Mouse (Mus musculus) liver, embryonic 16.5 days (tissue): Measurements from ENCODE around the gene Tbc1d5. TPM values are rescaled to one million over a fixed set of nuclear protein-coding genes. Genes with fewer than 3 reads are reported as not detected.

Experiments
- ATAC-seq: fragments of 200-750 bp; cut with Nextera tagmentation; 2 replicates; pipeline ENCODE4 v1.8.0; 2017; ENCODE audit warnings: low read depth, mild to moderate bottlenecking, moderate number of reproducible peaks, moderate library complexity
- H3K27ac ChIP-seq: fragments of 300-500 bp; sonication (generic); 2 replicates; pipeline ENCODE4 v1.5.1; 2014; ENCODE audit warnings: mild to moderate bottlenecking, low read length
- H3K27me3 ChIP-seq: fragments of 300-500 bp; sonication (generic); 2 replicates; pipeline ENCODE4 v1.6.1; 2014; ENCODE audit warnings: low read depth, low read length, mixed read lengths; ENCODE audit not compliant: control insufficient read depth, insufficient read depth
- H3K36me3 ChIP-seq: fragments of 300-500 bp; sonication (generic); 2 replicates; pipeline ENCODE4 v1.6.1; 2014; ENCODE audit warnings: mild to moderate bottlenecking; ENCODE audit not compliant: control insufficient read depth, insufficient read depth
- H3K4me1 ChIP-seq: fragments of 300-500 bp; sonication (generic); 2 replicates; pipeline ENCODE4 v1.6.1; 2014; ENCODE audit warnings: low read depth, low read length, mixed read lengths; ENCODE audit not compliant: control insufficient read depth
- H3K4me2 ChIP-seq: fragments of 300-500 bp; sonication (generic); 2 replicates; pipeline ENCODE4 v1.6.1; 2014; ENCODE audit warnings: low read depth, low read length, mixed read lengths
- H3K4me3 ChIP-seq: fragments of 300-500 bp; sonication (generic); 2 replicates; pipeline ENCODE4 v1.5.1; 2014; ENCODE audit warnings: low read depth, mild to moderate bottlenecking, low read length
- H3K9ac ChIP-seq: fragments of 300-500 bp; sonication (generic); 2 replicates; pipeline ENCODE4 v1.6.1; 2014; ENCODE audit warnings: low read depth, low read length
- H3K9me3 ChIP-seq: fragments of 300-500 bp; sonication (generic); replicated peaks from 2 replicates; pipeline ENCODE4 v1.6.1; 2016; ENCODE audit warnings: low read length; ENCODE audit not compliant: control insufficient read depth
- WGBS: fragments of 180-500 bp; shearing (Covaris S2); extraction: QIAGEN DNeasy Blood & Tissue Kit; methylation state at CpG from one replicate; pipeline ENCODE4 v1.1.7; 2014; ENCODE audit not compliant: insufficient replicate concordance; 5-methylcytosine and 5-hydroxymethylcytosine counted together
- polyA plus RNA-seq: library from polyadenylated mRNA; unstranded; fragments of >200 nt; fragmentation: Nextera tagmentation; extraction: Ambion mirVana; gene quantifications from 2 replicates; pipeline ENCODE4 v1.2.1, GENCODE M21; 2015

The Tbc1d5 gene
- polyA plus RNA-seq, 1 experiment from 2014 or later, result 4.3 TPM

DNA sequence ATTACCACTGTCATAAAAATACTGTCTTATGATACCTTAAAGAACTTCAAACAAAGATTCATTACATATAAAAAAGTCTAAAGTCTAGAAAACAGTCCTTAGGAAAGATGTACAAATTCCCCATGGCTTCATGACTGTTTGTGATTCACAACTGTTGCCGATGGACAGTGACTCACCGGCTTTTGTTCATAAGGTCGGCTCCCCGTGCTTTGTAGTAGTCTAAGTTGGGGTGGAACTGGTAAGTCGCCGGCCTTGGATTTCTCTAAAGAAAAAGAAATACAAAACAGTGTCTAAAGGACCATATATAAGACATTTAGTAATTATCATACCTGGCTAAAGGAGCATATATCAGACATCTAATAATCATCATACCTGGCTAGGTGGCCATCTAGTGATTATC, 365.6 kb downstream of the Tbc1d5 start:
- Histone ChIP-seq H3K4me2 (no peak overlapping the region), H3K9ac (no peak overlapping the region), H3K27me3 (no peaks in the 10 kb centered on the region), H3K4me1 (no peaks in the 10 kb centered on the region), H3K36me3 (no peaks in the 10 kb centered on the region), H3K9me3 (no peaks in the 10 kb centered on the region), H3K4me3 (no peak overlapping the region), H3K27ac (no peak overlapping the region)
- no peak for ATAC-seq
- WGBS, result 79% methylated on average over 6 of the region's 6 CpGs

DNA sequence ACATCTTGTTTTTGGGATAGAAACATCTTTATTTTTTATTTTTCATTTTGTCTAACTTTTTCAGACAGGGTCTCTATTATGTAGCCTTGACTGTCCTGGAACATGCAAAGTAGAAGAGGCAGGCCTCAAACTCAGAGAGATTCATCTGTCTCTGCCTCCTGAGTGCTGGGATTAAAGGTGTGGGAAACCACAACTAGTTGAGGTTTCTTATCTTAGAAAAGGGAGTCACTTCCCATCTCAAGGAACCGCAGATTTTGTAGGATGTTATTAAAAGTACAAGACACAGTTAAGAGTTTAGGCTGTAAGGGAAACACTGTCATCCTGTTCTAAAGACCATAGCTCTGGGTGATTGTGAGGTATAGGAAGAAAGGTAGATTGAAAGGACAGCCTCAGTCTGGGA, 373.5 kb downstream of the Tbc1d5 start:
- Histone ChIP-seq H3K36me3 (no peaks in the 10 kb centered on the region), H3K4me1 (no peaks in the 10 kb centered on the region), H3K27me3 (no peaks in the 10 kb centered on the region), H3K4me2 (no peak overlapping the region), H3K4me3 (no peak overlapping the region), H3K9me3 (no peaks in the 10 kb centered on the region), H3K9ac (no peak overlapping the region), H3K27ac (no peak overlapping the region)
- ATAC-seq, result no peak
- 24% methylated on average over 1 of the region's 1 CpGs for WGBS

DNA sequence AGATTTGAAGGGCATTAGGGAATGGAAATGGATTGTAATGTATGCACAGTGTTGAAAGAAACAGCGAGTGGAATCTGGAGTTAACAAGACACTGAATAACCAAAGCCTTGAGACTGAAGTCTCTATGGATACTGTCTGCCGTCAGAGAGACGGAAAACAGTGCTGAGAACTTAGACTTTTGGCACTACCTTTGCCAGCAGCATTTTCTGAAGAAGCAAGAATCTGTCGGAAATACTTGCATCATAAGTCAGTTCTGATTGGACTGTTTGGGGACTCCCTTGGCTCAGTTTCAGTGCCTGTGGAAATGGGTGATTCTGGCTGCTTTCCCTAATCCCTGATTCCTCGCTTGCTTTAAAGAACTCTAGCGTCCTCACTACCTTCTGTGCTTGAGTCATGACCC, 375.9 kb downstream of the Tbc1d5 start:
- no peak overlapping the region for H3K4me2 ChIP-seq
- H3K27ac ChIP-seq, result no peak overlapping the region
- H3K27me3 ChIP-seq, result no peaks in the 10 kb centered on the region
- no peak overlapping the region for H3K4me3 ChIP-seq
- no peaks in the 10 kb centered on the region for H3K4me1 ChIP-seq
- WGBS, result 74% methylated on average over 6 of the region's 6 CpGs
- no peak for ATAC-seq
- H3K36me3 ChIP-seq, result no peaks in the 10 kb centered on the region
- H3K9me3 ChIP-seq, result no peaks in the 10 kb centered on the region
- no peak overlapping the region for H3K9ac ChIP-seq

DNA sequence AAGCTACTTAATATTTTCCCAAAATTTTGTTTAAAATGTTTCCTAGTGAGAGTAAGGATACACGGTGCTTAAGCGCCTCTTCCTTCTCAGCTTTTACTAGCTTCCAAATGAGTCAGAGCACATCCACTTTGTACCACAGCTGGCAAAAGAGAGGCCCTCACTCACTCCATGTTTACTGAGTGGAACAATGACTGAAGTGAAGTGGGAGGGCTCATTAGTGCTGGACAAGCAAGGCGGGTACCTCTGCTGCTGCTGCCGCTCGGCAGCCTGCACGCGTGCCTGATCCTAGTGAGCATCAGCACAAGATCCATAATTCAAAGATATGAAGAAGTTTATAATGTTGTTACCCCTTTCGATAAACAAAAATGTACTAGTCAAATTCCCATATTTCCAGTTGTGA, 376.8 kb downstream of the Tbc1d5 start:
- ATAC-seq, result no peak
- 88% methylated on average over 8 of the region's 8 CpGs for WGBS
- H3K4me3 ChIP-seq, result no peak overlapping the region
- H3K27me3 ChIP-seq, result no peaks in the 10 kb centered on the region
- H3K9ac ChIP-seq, result no peak overlapping the region
- H3K4me2 ChIP-seq, result no peak overlapping the region
- no peak overlapping the region for H3K27ac ChIP-seq
- no peaks in the 10 kb centered on the region for H3K4me1 ChIP-seq
- no peaks in the 10 kb centered on the region for H3K36me3 ChIP-seq
- no peaks in the 10 kb centered on the region for H3K9me3 ChIP-seq

DNA sequence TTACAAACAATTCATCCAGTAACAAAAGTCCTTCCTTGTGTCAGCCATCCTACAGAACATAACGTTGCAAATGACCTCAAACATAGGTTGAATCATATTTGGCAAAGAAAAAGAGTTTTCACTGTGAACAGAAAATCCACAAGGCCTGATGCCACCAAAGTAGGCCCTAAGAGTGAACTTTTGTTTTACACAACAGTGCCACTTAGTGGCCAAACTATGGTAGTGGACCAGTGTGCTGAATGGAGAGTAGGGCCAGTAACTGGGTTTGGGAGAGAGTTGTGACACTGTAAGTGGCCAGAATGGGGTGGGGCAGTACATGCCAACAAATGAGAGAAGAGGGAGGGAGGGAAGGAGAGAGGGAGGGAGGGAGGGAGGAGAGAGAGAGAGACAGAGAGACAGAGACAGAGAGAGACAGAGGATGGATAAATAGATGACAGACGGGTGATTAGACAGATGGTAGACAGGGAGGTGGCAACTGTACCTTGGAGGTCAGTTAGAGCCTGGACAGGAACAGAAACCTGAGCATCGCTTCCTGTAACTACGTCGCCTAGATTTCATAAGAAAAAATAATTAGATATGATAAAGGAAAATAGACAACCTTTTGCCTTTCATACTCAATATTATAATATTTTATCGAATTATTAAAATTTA, 383.6 kb downstream of the Tbc1d5 start:
- H3K27ac ChIP-seq, result no peak overlapping the region
- no peak overlapping the region for H3K9ac ChIP-seq
- no peaks in the 10 kb centered on the region for H3K27me3 ChIP-seq
- WGBS, result 55% methylated on average over 6 of the region's 6 CpGs
- H3K4me2 ChIP-seq, result no peak overlapping the region
- H3K4me3 ChIP-seq, result no peak overlapping the region
- H3K9me3 ChIP-seq, result no peaks in the 10 kb centered on the region
- H3K4me1 ChIP-seq, result no peaks in the 10 kb centered on the region
- H3K36me3 ChIP-seq, result no peaks in the 10 kb centered on the region
- ATAC-seq, result no peak

DNA sequence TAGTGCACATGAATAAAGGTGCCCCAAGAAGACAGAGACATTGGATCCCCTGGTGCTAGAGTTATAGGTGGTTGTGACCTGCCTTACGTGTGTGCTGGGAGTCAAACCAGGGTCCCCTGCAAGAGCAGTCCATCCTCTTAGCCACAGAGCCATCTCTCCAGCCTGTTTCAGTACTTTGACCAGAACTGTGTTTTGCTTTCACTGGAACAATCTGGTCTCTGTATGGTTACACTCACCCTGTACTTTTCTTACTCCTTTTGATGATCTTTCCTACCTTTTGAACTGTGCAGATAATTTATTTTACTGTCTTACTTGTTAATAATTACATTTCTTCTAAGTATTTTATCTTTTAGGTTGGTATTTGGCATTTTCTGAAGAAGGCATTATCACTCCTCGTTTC, 387.5 kb downstream of the Tbc1d5 start:
- H3K27me3 ChIP-seq, result no peaks in the 10 kb centered on the region
- WGBS, result 56% methylated on average over 2 of the region's 2 CpGs
- no peak overlapping the region for H3K9ac ChIP-seq
- H3K36me3 ChIP-seq, result no peaks in the 10 kb centered on the region
- no peak overlapping the region for H3K4me3 ChIP-seq
- no peaks in the 10 kb centered on the region for H3K4me1 ChIP-seq
- no peaks in the 10 kb centered on the region for H3K9me3 ChIP-seq
- ATAC-seq, result no peak
- no peak overlapping the region for H3K4me2 ChIP-seq
- no peak overlapping the region for H3K27ac ChIP-seq

DNA sequence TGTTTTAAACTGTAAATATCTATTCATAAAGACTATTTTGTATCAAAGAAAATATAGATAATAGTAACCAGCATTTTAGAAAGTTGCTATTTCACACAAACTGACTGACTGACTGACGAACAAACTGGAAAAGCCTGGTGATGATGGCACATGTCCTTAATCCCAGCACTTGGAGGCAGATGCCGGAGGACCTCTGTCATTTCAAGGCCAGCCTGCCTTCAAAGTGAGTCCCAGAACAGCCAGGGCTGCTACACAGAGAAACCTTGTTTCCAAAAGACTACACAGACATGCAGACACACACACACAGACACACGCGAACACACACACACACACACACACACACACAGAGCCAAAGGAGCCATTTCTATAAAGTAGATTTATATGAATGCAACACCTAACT, 390.3 kb downstream of the Tbc1d5 start:
- H3K9me3 ChIP-seq, result no peaks in the 10 kb centered on the region
- WGBS, result 82% methylated on average over 4 of the region's 4 CpGs
- no peak for ATAC-seq

DNA sequence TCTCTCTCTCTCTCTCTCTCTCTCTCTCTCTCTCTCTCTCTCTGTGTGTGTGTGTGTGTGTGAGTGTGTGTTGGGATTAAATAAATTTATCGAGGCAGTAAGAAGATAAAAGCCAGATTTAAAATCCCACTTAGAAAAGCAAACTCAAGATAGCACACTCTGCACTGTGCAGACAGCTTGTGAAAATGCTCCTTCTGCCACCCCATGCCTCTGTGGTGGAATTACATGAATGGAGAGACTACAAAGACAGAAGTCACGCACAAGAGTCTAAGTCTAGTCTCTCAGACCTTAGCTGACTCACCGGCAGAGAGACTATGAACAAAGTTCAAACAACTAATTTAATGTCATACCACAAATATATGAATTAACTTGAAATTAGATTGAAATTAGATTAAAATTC, 403.9 kb downstream of the Tbc1d5 start:
- Histone ChIP-seq H3K27me3 (no peaks in the 10 kb centered on the region), H3K9ac (no peak overlapping the region), H3K4me3 (no peak overlapping the region), H3K4me2 (no peak overlapping the region), H3K36me3 (no peaks in the 10 kb centered on the region), H3K9me3 (no peaks in the 10 kb centered on the region), H3K27ac (no peak overlapping the region), H3K4me1 (no peaks in the 10 kb centered on the region)
- WGBS, result 56% methylated on average over 3 of the region's 3 CpGs
- ATAC-seq, result no peak

More for the DNA sequence above, 390.3 kb downstream of the Tbc1d5 start:
- H3K4me3 ChIP-seq, result no peak overlapping the region
- H3K27me3 ChIP-seq, result no peaks in the 10 kb centered on the region
- no peak overlapping the region for H3K9ac ChIP-seq
- no peaks in the 10 kb centered on the region for H3K4me1 ChIP-seq
- no peaks in the 10 kb centered on the region for H3K36me3 ChIP-seq
- no peak overlapping the region for H3K27ac ChIP-seq
- no peak overlapping the region for H3K4me2 ChIP-seq

DNA sequence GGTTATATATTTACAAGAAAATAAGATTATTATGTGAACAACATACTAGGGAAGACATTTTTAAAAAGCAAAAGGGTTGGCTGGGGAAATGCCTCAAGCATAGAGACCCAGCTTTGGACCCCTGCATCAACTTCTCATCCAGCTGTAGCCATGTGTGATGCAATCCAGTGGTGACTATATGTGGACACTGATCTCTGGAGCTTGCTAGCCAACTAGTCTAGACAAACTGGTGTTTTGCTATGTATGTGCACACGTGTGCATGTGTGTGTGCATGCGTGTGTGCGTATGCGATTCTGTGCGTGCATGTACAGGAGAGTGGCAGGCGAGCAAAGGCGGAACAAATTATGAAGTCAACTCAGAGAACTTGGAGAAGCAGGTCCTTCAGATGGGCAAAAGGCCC, 414.8 kb downstream of the Tbc1d5 start:
- 83% methylated on average over 7 of the region's 7 CpGs for WGBS
- Histone ChIP-seq H3K9me3 (no peaks in the 10 kb centered on the region), H3K36me3 (no peaks in the 10 kb centered on the region), H3K27ac (no peak overlapping the region), H3K27me3 (no peaks in the 10 kb centered on the region), H3K4me3 (no peak overlapping the region), H3K9ac (no peak overlapping the region), H3K4me1 (no peaks in the 10 kb centered on the region), H3K4me2 (no peak overlapping the region)
- ATAC-seq, result no peak
